Mouse (Mus musculus): ENCODE data around the gene Snrnp200.

Snrnp200 gene

DNA sequence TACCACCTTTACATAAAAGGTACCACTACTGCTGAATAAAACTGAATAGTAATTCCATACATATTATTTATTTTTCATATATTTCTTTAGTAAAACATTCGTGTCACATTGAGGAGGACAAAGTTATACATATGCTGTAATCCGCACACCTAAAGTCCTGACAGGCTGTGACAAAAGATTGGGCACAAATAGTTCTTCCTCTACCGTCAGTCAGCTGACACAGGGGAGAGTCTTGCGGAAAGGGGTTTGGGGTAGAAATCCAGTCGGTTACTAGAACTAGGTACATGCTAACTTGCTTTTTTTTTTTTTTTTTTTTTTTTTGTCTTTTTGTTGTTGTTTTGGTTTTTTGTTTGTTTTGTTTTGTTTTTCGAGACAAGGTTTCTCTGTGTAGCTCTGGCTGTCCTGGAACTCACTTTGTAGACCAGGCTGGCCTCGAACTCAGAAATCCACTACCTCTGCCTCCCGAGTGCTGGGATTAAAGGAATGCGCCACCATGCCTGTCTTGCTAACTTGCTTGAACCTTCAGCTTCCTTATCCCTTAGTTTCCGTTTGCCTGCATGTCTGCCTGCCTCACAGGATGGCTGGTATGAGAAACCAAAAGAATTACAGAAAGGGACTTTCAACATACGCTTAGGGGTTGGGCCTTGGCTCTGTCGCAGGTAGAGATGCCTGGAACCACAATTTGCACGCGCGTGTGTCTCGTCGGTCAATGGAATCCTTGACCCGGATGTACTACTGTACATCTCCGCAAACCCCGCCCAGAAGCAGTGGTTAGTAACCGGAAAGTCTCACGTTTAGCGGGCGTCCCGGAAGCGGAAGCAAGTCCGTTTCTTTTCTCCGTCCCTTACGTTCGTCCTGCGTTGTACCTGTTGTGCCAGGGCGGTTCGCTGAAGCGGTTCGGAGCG, at the start of gene Snrnp200, which contains the start of gene 1810024B03Rik:
TSS of gene Snrnp200 (plus strand) at position 840 of the 905 bp plus-strand sequence.
TSS of gene 1810024B03Rik (minus strand) at position 734 of the 905 bp plus-strand sequence.
- CTCF ChIA-PET: interaction anchor here in 3 of 4 experiments (0.7 to 1.9 kb wide), 3 partner anchors 25 to 66 kb away, joined by 3 to 5 read pairs (median 4); no protein-coding TSS in a partner anchor
- POLR2A ChIA-PET: interaction anchor here in 2 of 4 experiments (0.7 to 3.2 kb wide), 25 partner anchors 10 to 534 kb away, joined by 3 to 14 read pairs (median 3); partner anchors contain the start of genes Ciao1 (in 2 of the 2), Stard7 (in 2 of the 2), Tmem127 (in 2 of the 2) and Blvra (in 1 of the 2)

GRCm38 (mm10) chr2:127165675-127166074, 42.5 kb upstream of the Snrnp200 start:
- ChIA-PET CTCF (interaction anchor here in 3 of 4 experiments (0.7 to 2.3 kb wide), 11 partner anchors 11 to 197 kb away, joined by 3 to 15 read pairs (median 4); partner anchors contain the start of gene Adra2b (in 1 of the 3)), POLR2A (interaction anchor here (0.6 to 1.1 kb wide), 5 partner anchors 17 to 377 kb away, joined by 3 to 5 read pairs (median 4); no protein-coding TSS in a partner anchor)

DNA sequence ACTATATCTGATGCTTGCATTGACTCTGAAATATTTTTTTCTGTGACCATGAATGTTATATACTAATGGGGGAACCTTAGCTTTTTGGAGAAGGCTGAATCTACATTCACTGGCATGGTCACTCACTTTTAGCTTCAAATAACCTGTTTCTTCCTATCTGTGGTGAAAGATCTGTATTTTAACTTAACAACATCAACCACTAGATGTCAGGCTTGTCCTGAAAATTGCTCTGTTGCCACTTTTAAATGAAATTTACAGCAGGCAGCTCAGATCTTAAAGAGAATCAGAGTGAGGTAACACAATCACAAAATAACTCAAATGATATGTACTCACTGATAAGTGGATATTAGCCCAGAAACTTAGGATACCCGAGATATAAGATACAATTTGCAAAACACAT, 41.9 kb upstream of the Snrnp200 start:
- CTCF ChIA-PET: interaction anchor here in 3 of 4 experiments (0.7 to 2.3 kb wide), 11 partner anchors 11 to 196 kb away, joined by 3 to 15 read pairs (median 4); partner anchors contain the start of gene Adra2b (in 1 of the 3)
- POLR2A ChIA-PET: interaction anchor here (0.6 to 1.1 kb wide), 4 partner anchors 16 to 377 kb away, joined by 3 to 4 read pairs (median 4); no protein-coding TSS in a partner anchor

- ChIA-PET POLR2A (interaction anchor here (0.5 to 3.2 kb wide), 60 partner anchors 8 to 476 kb away, joined by 3 to 23 read pairs (median 3); partner anchors contain the start of genes Ciao1 (in 3 of the 4), Tmem127 (in 3 of the 4), Dusp2 (in 2 of the 4) and Ncaph (in 2 of the 4)), CTCF (interaction anchor here in 3 of 4 experiments (0.6 to 1.4 kb wide), 6 partner anchors 15 to 979 kb away, joined by 3 to 5 read pairs (median 3); no protein-coding TSS in a partner anchor)
These were observed 25.4 kb upstream of the Snrnp200 start for GRCm38 (mm10) chr2:127182598-127183381.

DNA sequence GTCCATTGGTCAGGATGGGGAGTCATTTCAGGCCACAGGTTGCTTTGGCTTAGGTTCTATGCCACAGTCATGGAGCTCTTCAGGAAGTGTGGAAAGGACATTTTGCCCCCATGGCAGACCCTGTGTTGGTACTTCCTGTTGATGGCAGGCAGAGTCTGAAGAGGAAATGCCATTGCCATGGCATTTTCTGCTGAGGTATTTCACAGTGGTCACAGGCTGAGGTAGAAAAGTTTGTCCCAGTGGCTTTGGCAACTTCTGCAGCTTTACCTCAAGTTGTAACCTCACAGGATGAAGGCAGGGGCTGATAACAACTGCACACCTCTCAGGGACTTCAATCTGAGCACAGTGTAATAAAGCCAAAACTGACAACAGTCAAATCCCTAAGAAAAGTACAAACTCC, 18.6 kb upstream of the Snrnp200 start:
- POLR2A ChIA-PET: interaction anchor here in 1 of 4 experiments (0.5 kb wide), 1 partner anchor 300 kb away, joined by 4 read pairs; no protein-coding TSS in a partner anchor
- CTCF ChIA-PET: no interaction called here

DNA sequence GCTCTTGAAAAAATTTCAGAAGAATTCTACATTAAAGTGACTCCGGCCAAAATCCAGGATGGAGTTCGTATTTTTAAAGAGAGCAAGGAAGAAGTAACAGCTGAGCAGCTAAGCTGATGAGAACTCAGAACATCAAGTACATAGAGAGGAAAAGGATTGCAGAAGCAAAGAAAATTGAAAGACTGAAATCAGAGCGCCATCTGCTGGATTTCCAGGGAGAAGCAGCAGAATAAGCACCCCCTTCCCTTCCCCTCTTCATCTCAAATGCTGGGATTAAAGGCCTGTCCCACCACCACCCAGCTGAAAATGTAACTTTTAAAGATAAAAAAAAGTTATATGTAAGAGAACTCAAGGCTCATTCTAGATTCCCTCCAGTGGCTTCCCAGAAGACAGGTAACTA, 3.3 kb upstream of the Snrnp200 start:
- CTCF ChIA-PET: interaction anchor here in 2 of 4 experiments (0.8 to 2.9 kb wide), 3 partner anchors 38 to 43 kb away, joined by 3 to 15 read pairs (median 4); partner anchors contain the start of genes Ciao1 (in 1 of the 2) and Tmem127 (in 1 of the 2)
- POLR2A ChIA-PET: interaction anchor here in 1 of 4 experiments (0.6 to 1.4 kb wide), 3 partner anchors 9 to 489 kb away, joined by 3 to 4 read pairs (median 3); no protein-coding TSS in a partner anchor

DNA sequence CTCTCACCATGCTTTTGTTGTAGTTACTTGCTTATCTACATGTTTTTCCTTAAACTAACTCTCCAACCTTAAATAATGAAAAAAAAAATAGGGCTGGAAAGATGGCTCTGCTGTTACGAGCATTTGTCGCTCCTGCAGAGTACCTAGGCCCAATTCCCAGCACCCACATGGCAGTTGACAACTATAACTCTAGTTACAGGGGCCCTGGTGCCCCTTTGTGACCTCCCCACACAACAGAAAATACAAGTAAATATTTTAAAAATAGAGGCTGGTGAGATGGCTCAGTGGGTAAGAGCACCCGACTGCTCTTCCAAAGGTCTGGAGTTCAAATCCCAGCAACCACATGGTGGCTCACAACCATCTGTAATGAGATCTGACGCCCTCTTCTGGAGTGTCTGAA, 2.2 kb upstream of the Snrnp200 start:
- ChIA-PET POLR2A (interaction anchor here in 2 of 4 experiments (0.6 to 1.4 kb wide), 3 partner anchors 8 to 40 kb away, joined by 3 to 6 read pairs (median 4); no protein-coding TSS in a partner anchor), CTCF (interaction anchor here in 2 of 4 experiments (0.7 to 2.9 kb wide), 3 partner anchors 39 to 274 kb away, joined by 4 to 15 read pairs (median 6); no protein-coding TSS in a partner anchor)

- ChIA-PET CTCF (interaction anchor here in 3 of 4 experiments (1.0 to 2.9 kb wide), 3 partner anchors 24 to 41 kb away, joined by 3 to 15 read pairs (median 4); no protein-coding TSS in a partner anchor), POLR2A (interaction anchor here in 3 of 4 experiments (0.7 to 2.7 kb wide), 6 partner anchors 38 to 471 kb away, joined by 3 to 14 read pairs (median 4); partner anchors contain the start of genes Ciao1 (in 1 of the 3) and Tmem127 (in 1 of the 3))
These were observed 1.3 kb upstream of the Snrnp200 start for GRCm38 (mm10) chr2:127206916-127207315.

GRCm38 (mm10) chr2:127208452-127208769, 225 bp downstream of the Snrnp200 start:
- ChIA-PET CTCF (interaction anchor here in 1 of 4 experiments (2.1 kb wide), 1 partner anchor 39 kb away, joined by 7 read pairs; the partner anchor contains the start of genes Ciao1 and Tmem127), POLR2A (interaction anchor here in 3 of 4 experiments (0.5 to 6.8 kb wide), 25 partner anchors 10 to 534 kb away, joined by 3 to 60 read pairs (median 4); partner anchors contain the start of genes Ciao1 (in 2 of the 3), Stard7 (in 2 of the 3), Tmem127 (in 2 of the 3) and Blvra (in 1 of the 3))

DNA sequence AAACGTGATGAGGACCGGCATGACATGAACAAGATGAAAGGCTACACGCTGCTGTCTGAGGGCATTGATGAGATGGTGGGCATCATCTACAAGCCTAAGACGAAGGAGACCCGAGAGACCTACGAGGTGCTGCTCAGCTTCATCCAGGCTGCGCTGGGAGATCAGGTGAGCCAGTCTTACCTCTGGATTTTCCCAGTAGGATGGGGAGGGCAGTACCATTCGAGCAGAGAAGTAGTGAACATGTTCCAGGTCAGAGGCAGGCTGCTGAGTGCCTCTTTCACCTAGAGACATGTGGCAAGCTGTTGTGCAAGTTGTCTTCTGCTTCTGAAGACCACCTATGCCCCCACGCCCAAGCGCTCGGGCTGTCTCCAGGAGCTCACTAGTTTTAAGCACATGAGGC, 2.5 kb downstream of the Snrnp200 start:
- CTCF ChIA-PET: no interaction called here
- POLR2A ChIA-PET: interaction anchor here in 3 of 4 experiments (1.0 to 6.8 kb wide), 12 partner anchors 8 to 140 kb away, joined by 3 to 60 read pairs (median 6); partner anchors contain the start of genes Ciao1 (in 2 of the 3), Tmem127 (in 2 of the 3), Blvra (in 1 of the 3) and Stard7 (in 1 of the 3)

DNA sequence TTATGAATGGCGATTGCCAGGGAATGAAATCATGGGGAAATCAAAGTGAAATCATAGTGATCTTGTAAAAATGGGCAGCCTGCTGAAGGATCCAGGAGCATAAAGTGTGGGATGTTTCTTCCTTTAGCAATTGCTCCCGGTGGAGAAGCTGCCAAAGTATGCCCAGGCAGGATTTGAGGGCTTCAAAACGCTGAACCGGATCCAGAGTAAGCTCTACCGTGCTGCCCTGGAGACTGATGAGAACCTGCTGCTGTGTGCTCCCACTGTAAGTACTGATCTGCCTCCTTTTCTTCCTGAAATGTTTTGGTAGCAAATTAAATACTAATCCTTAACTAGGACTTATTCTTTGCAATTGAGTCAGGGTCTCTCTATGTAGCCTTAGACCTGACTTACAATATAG, 9.6 kb downstream of the Snrnp200 start:
- CTCF ChIA-PET: no interaction called here
- POLR2A ChIA-PET: interaction anchor here in 1 of 4 experiments (0.9 to 1.6 kb wide), 3 partner anchors 8 to 9 kb away, joined by 3 to 6 read pairs (median 3); no protein-coding TSS in a partner anchor

GRCm38 (mm10) chr2:127225261-127225660, 17.1 kb downstream of the Snrnp200 start:
- POLR2A ChIA-PET: interaction anchor here in 3 of 4 experiments (0.6 to 7.7 kb wide), 7 partner anchors 9 to 22 kb away, joined by 3 to 60 read pairs (median 5); partner anchors contain the start of genes Ciao1 (in 1 of the 3) and Tmem127 (in 1 of the 3)

GRCm38 (mm10) chr2:127237897-127238610, 29.9 kb downstream of the Snrnp200 start:
- POLR2A ChIA-PET: interaction anchor here in 2 of 4 experiments (0.6 to 2.8 kb wide), 11 partner anchors 8 to 27 kb away, joined by 3 to 14 read pairs (median 5); partner anchors contain the start of genes Ciao1 (in 2 of the 2) and Tmem127 (in 1 of the 2)
- CTCF ChIA-PET: interaction anchor here in 1 of 4 experiments (0.5 kb wide), 1 partner anchor 1660 kb away, joined by 10 read pairs; no protein-coding TSS in a partner anchor

More at GRCm38 (mm10) chr2:127225261-127225660, 17.1 kb downstream of the Snrnp200 start:
- CTCF ChIA-PET: interaction anchor here in 1 of 4 experiments (0.6 to 0.7 kb wide), 2 partner anchors 205 to 282 kb away, joined by 3 read pairs; no protein-coding TSS in a partner anchor

GRCm38 (mm10) chr2:127240065-127240464, 31.9 kb downstream of the Snrnp200 start:
- ChIA-PET CTCF (no interaction called here), POLR2A (interaction anchor here in 3 of 4 experiments (0.6 to 1.8 kb wide), 5 partner anchors 8 to 1379 kb away, joined by 3 to 6 read pairs (median 4); partner anchors contain the start of genes Ciao1 (in 1 of the 3) and Tmem127 (in 1 of the 3))

- ChIA-PET POLR2A (interaction anchor here in 3 of 4 experiments (0.7 to 3.4 kb wide), 39 partner anchors 8 to 586 kb away, joined by 3 to 69 read pairs (median 5); partner anchors contain the start of genes Blvra (in 3 of the 3), Stard7 (in 3 of the 3), 1810024B03Rik (in 2 of the 3) and Dusp2 (in 2 of the 3)), CTCF (interaction anchor here in 2 of 4 experiments (0.6 to 2.0 kb wide), 7 partner anchors 22 to 339 kb away, joined by 3 to 10 read pairs (median 5); partner anchors contain the start of genes Mrps5 (in 1 of the 2) and Zfp661 (in 1 of the 2))
These were observed 39.6 kb downstream of the Snrnp200 start, which contains the start of the genes Ciao1 and Tmem127 for GRCm38 (mm10) chr2:127247592-127248333. TSS of gene Ciao1 (minus strand) at chr2:127247816. TSS of gene Tmem127 (plus strand) at chr2:127247908.
